Mouse (Mus musculus): ENCODE results near the gene Arhgap35. TPM values are rescaled to one million over a fixed set of nuclear protein-coding genes. Genes with fewer than 3 reads are reported as not detected.

Arhgap35 gene
- polyA plus RNA-seq, 1 experiment from 2014 or later: 3.8 TPM

- H3K4me3 ChIP-seq (ENCODE audit: low read depth, low read length): no peak overlapping the region
- ATAC-seq (ENCODE audit: low FRiP score, low TSS enrichment): no peak
- H3K4me2 ChIP-seq (replicated peaks; ENCODE audit: low read depth): no peak overlapping the region
- H3K36me3 ChIP-seq (ENCODE audit: control insufficient read depth, insufficient read depth, low read length): 0 out of 2 replicates have a peak, but pooled peaks cover 2% of the 10 kb centered on the region
- H3K4me1 ChIP-seq (replicated peaks; ENCODE audit: control insufficient read depth, insufficient read depth): no peaks in the 10 kb centered on the region; the same call in 1 of the 2 replicates
- no peak for DNase-seq (ENCODE audit: low spot score)
- H3K9ac ChIP-seq (ENCODE audit: low read length): no peak overlapping the region
- WGBS: 57% methylated on average over 13 of the region's 13 CpGs
- peak overlapping the region; percentile 53 for H3K27ac ChIP-seq (replicated peaks)
- H3K9me3 ChIP-seq (ENCODE audit: control insufficient read depth, low read length): no peaks in the 10 kb centered on the region
- TF ChIP-seq EP300 (optimal IDR thresholded peaks at IDR 0.05) (no peak), CTCF (IDR thresholded peaks at IDR 0.05; ENCODE audit: low read depth) (no peak)
- H3K27me3 ChIP-seq (ENCODE audit: control insufficient read depth, insufficient read depth, low read length): no peaks in the 10 kb centered on the region
These were observed 33.3 kb downstream of the Arhgap35 start for GRCm38 (mm10) chr7:16581276-16582100.

- Histone ChIP-seq H3K36me3 (ENCODE audit: control insufficient read depth, insufficient read depth, low read length) (0 out of 2 replicates have a peak, but pooled peaks cover 2% of the 10 kb centered on the region), H3K9me3 (ENCODE audit: control insufficient read depth, low read length) (no peaks in the 10 kb centered on the region), H3K9ac (ENCODE audit: low read length) (no peak overlapping the region), H3K4me1 (replicated peaks; ENCODE audit: control insufficient read depth, insufficient read depth) (no peaks in the 10 kb centered on the region; the same call in 1 of the 2 replicates), H3K27me3 (ENCODE audit: control insufficient read depth, insufficient read depth, low read length) (no peaks in the 10 kb centered on the region), H3K4me2 (replicated peaks; ENCODE audit: low read depth) (no peak overlapping the region), H3K4me3 (ENCODE audit: low read depth, low read length) (no peak overlapping the region), H3K27ac (replicated peaks) (no peak overlapping the region)
- TF ChIP-seq EP300 (optimal IDR thresholded peaks at IDR 0.05) (no peak), CTCF (IDR thresholded peaks at IDR 0.05; ENCODE audit: low read depth) (no peak)
- DNase-seq (ENCODE audit: low spot score): no peak
- WGBS: 50% methylated on average over 1 of the region's 1 CpGs
- no peak for ATAC-seq (ENCODE audit: low FRiP score, low TSS enrichment)
These were observed 38.1 kb downstream of the Arhgap35 start for GRCm38 (mm10) chr7:16576719-16577118.

GRCm38 (mm10) chr7:16571191-16571590, 43.6 kb downstream of the Arhgap35 start:
- Histone ChIP-seq H3K36me3 (ENCODE audit: control insufficient read depth, insufficient read depth, low read length) (no peaks in the 10 kb centered on the region), H3K4me1 (replicated peaks; ENCODE audit: control insufficient read depth, insufficient read depth) (no peaks in the 10 kb centered on the region), H3K27me3 (ENCODE audit: control insufficient read depth, insufficient read depth, low read length) (no peaks in the 10 kb centered on the region), H3K27ac (replicated peaks) (no peak overlapping the region), H3K4me2 (replicated peaks; ENCODE audit: low read depth) (no peak overlapping the region), H3K9me3 (ENCODE audit: control insufficient read depth, low read length) (no peaks in the 10 kb centered on the region), H3K4me3 (ENCODE audit: low read depth, low read length) (no peak overlapping the region), H3K9ac (ENCODE audit: low read length) (no peak overlapping the region)
- WGBS: 81% methylated on average over 1 of the region's 1 CpGs
- DNase-seq (ENCODE audit: low spot score): no peak
- TF ChIP-seq CTCF (IDR thresholded peaks at IDR 0.05; ENCODE audit: low read depth) (no peak), EP300 (optimal IDR thresholded peaks at IDR 0.05) (no peak)
- ATAC-seq (ENCODE audit: low FRiP score, low TSS enrichment): no peak

GRCm38 (mm10) chr7:16570737-16571136, 44.1 kb downstream of the Arhgap35 start:
- no peaks in the 10 kb centered on the region for H3K27me3 ChIP-seq (ENCODE audit: control insufficient read depth, insufficient read depth, low read length)
- 97% methylated on average over 1 of the region's 1 CpGs for WGBS
- H3K27ac ChIP-seq (replicated peaks): no peak overlapping the region
- no peak overlapping the region for H3K4me3 ChIP-seq (ENCODE audit: low read depth, low read length)
- DNase-seq (ENCODE audit: low spot score) (no peak), ATAC-seq (ENCODE audit: low FRiP score, low TSS enrichment) (no peak)
- no peaks in the 10 kb centered on the region for H3K9me3 ChIP-seq (ENCODE audit: control insufficient read depth, low read length)
- no peaks in the 10 kb centered on the region for H3K4me1 ChIP-seq (replicated peaks; ENCODE audit: control insufficient read depth, insufficient read depth)
- H3K4me2 ChIP-seq (replicated peaks; ENCODE audit: low read depth): no peak overlapping the region
- TF ChIP-seq CTCF (IDR thresholded peaks at IDR 0.05; ENCODE audit: low read depth) (no peak), EP300 (optimal IDR thresholded peaks at IDR 0.05) (no peak)
- no peak overlapping the region for H3K9ac ChIP-seq (ENCODE audit: low read length)
- no peaks in the 10 kb centered on the region for H3K36me3 ChIP-seq (ENCODE audit: control insufficient read depth, insufficient read depth, low read length)

GRCm38 (mm10) chr7:16564491-16564890, 50.3 kb downstream of the Arhgap35 start:
- Histone ChIP-seq H3K9ac (ENCODE audit: low read length) (no peak overlapping the region), H3K36me3 (ENCODE audit: control insufficient read depth, insufficient read depth, low read length) (peaks cover 31% of the 10 kb centered on the region), H3K4me3 (ENCODE audit: low read depth, low read length) (no peak overlapping the region), H3K27ac (replicated peaks) (no peak overlapping the region), H3K27me3 (ENCODE audit: control insufficient read depth, insufficient read depth, low read length) (no peaks in the 10 kb centered on the region), H3K9me3 (ENCODE audit: control insufficient read depth, low read length) (no peaks in the 10 kb centered on the region), H3K4me2 (replicated peaks; ENCODE audit: low read depth) (no peak overlapping the region), H3K4me1 (replicated peaks; ENCODE audit: control insufficient read depth, insufficient read depth) (no peaks in the 10 kb centered on the region)
- 85% methylated on average over 8 of the region's 8 CpGs for WGBS
- ATAC-seq (ENCODE audit: low FRiP score, low TSS enrichment): no peak
- no peak for DNase-seq (ENCODE audit: low spot score)
- TF ChIP-seq CTCF (IDR thresholded peaks at IDR 0.05; ENCODE audit: low read depth): no peak
- TF ChIP-seq EP300 (optimal IDR thresholded peaks at IDR 0.05): no peak

All from stomach, postnatal 0 days (tissue).